Mouse (Mus musculus): Measurements from ENCODE around the gene 3110001I22Rik. TPM values are rescaled to one million over a fixed set of nuclear protein-coding genes. Genes with fewer than 3 reads are reported as not detected.
"Not testable (repeated sequence)": the region's sequence is repeated elsewhere in the genome, so short reads cannot be mapped to it uniquely, and the experiment has no call there.

Gene 3110001I22Rik
- polyA plus RNA-seq, 1 experiment from 2014 or later = 8.9 TPM

GRCm38 (mm10) chr16:13670896-13671295 lies 833 bp upstream of the 3110001I22Rik start:
- H3K27me3 ChIP-seq; H3K9ac ChIP-seq; ATAC-seq (ENCODE audit: low FRiP score); H3K36me3 ChIP-seq; H3K27ac ChIP-seq; H3K9me3 ChIP-seq: not testable (repeated sequence)
- Histone ChIP-seq H3K4me3 (peak overlapping the region; percentile 94), H3K4me2 (peak overlapping the region; percentile 58), H3K4me1 (replicated peaks) (peaks cover 30% of the 10 kb centered on the region)
- 78% methylated on average over 5 of the region's 5 CpGs for WGBS

- Histone ChIP-seq H3K9ac (peak overlapping the region; percentile 96), H3K36me3 (peaks cover 9% of the 10 kb centered on the region), H3K27ac (peak overlapping the region; percentile 89), H3K9me3 (no peaks in the 10 kb centered on the region), H3K4me2 (peak overlapping the region; percentile 83), H3K27me3 (no peaks in the 10 kb centered on the region), H3K4me1 (replicated peaks) (peaks cover 23% of the 10 kb centered on the region), H3K4me3 (peak overlapping the region; percentile 94)
- WGBS = 2% methylated on average over 20 of the region's 20 CpGs
- ATAC-seq (ENCODE audit: low FRiP score) = peak; percentile 2
These were observed 713 bp downstream of the 3110001I22Rik start for GRCm38 (mm10) chr16:13672386-13672898.

DNA sequence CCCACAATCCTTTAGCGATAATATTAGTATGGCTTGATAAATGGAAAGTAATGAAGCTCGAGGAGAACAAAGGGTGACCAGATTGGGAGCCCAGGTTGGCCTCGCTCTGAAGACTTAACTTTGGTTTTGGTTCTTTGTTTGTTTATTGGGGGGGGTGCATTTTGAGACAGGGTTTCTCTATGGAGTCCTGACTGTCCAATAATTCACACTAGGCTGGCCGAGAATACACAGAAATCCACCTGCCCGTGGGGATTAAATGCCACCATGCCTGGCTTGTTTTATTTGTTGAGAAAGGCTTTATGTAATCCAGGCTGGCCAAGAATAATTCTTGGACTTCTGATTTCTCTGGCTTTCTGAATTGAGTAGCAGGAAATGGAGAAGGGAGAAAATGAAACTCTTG lies 1.4 kb downstream of the 3110001I22Rik start:
- WGBS = 79% methylated on average over 5 of the region's 5 CpGs
- Histone ChIP-seq H3K27ac (no peak overlapping the region), H3K9me3 (no peaks in the 10 kb centered on the region), H3K9ac (no peak overlapping the region), H3K27me3 (no peaks in the 10 kb centered on the region), H3K36me3 (peaks cover 15% of the 10 kb centered on the region), H3K4me2 (peak overlapping the region; percentile 83), H3K4me3 (peak overlapping the region; percentile 94), H3K4me1 (replicated peaks) (peaks cover 22% of the 10 kb centered on the region)
- no peak for ATAC-seq (ENCODE audit: low FRiP score)

GRCm38 (mm10) chr16:13674511-13674910 lies 2.8 kb downstream of the 3110001I22Rik start:
- 93% methylated on average over 3 of the region's 3 CpGs for WGBS
- peaks cover 22% of the 10 kb centered on the region for H3K36me3 ChIP-seq
- no peak overlapping the region for H3K4me3 ChIP-seq
- H3K4me2 ChIP-seq = no peak overlapping the region
- no peaks in the 10 kb centered on the region for H3K27me3 ChIP-seq
- peaks cover 18% of the 10 kb centered on the region for H3K4me1 ChIP-seq (replicated peaks)
- ATAC-seq (ENCODE audit: low FRiP score) = no peak
- no peak overlapping the region for H3K27ac ChIP-seq
- H3K9me3 ChIP-seq = no peaks in the 10 kb centered on the region
- no peak overlapping the region for H3K9ac ChIP-seq

DNA sequence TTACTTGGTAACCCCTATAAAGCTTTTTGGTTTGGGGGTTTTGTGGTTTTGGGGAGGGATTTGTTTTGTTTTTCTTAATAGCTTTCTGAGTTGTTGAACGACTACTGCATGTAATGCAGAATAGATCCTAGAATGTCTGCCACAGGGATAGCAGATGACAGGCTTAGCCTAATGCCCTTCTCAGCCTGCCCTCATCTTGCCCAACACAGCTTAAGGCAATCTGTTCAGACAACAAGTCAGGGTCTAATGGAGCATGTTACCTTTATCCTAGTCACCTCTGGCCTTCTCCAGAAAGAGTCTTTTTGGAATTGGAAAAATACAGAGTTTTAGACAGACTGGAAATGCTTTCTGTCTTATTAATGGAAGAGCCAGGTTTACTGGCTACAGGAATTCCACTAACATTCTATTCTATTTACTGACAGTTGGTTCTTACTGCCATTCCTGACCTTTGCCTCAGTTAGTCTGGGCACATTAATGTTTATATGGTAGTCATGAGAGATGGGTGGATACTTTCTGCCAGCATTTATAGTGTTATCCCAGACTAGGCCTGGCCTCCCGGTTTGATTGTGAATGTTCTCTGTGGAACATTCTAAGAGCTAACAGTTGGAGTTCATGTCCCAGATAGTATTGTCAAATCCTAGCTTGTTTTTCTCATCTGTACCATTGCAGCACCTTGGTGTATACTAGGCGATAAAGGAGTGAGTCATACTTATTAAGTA lies 7.0 kb downstream of the 3110001I22Rik start:
- Histone ChIP-seq H3K9me3 (no peaks in the 10 kb centered on the region), H3K27me3 (no peaks in the 10 kb centered on the region), H3K9ac (no peak overlapping the region), H3K4me1 (replicated peaks) (no peaks in the 10 kb centered on the region), H3K4me3 (no peak overlapping the region), H3K27ac (no peak overlapping the region), H3K36me3 (peaks cover 31% of the 10 kb centered on the region), H3K4me2 (no peak overlapping the region)
- WGBS = 92% methylated on average over 3 of the region's 3 CpGs
- no peak for ATAC-seq (ENCODE audit: low FRiP score)

- Histone ChIP-seq H3K9me3 (no peaks in the 10 kb centered on the region), H3K36me3 (peaks cover 89% of the 10 kb centered on the region), H3K27ac (no peak overlapping the region), H3K4me2 (no peak overlapping the region), H3K27me3 (no peaks in the 10 kb centered on the region), H3K9ac (no peak overlapping the region), H3K4me1 (replicated peaks) (no peaks in the 10 kb centered on the region), H3K4me3 (no peak overlapping the region)
- 93% methylated on average over 7 of the region's 7 CpGs for WGBS
- ATAC-seq (ENCODE audit: low FRiP score) = no peak
These were observed 27.3 kb downstream of the 3110001I22Rik start for GRCm38 (mm10) chr16:13698998-13699397.

- Histone ChIP-seq H3K4me1 (replicated peaks) (no peaks in the 10 kb centered on the region), H3K27ac (no peak overlapping the region), H3K36me3 (peaks cover 79% of the 10 kb centered on the region), H3K4me3 (no peak overlapping the region), H3K4me2 (no peak overlapping the region), H3K9me3 (no peaks in the 10 kb centered on the region), H3K27me3 (no peaks in the 10 kb centered on the region), H3K9ac (no peak overlapping the region)
- ATAC-seq (ENCODE audit: low FRiP score) = no peak
- 97% methylated on average over 7 of the region's 7 CpGs for WGBS
These were observed 30.5 kb downstream of the 3110001I22Rik start for GRCm38 (mm10) chr16:13702184-13702583.

- Histone ChIP-seq H3K4me3 (no peak overlapping the region), H3K27me3 (no peaks in the 10 kb centered on the region), H3K36me3 (peaks cover 63% of the 10 kb centered on the region), H3K27ac (no peak overlapping the region), H3K9ac (no peak overlapping the region), H3K4me2 (no peak overlapping the region), H3K4me1 (replicated peaks) (no peaks in the 10 kb centered on the region), H3K9me3 (no peaks in the 10 kb centered on the region)
- WGBS = 96% methylated on average over 10 of the region's 10 CpGs
- ATAC-seq (ENCODE audit: low FRiP score) = no peak
These were observed 32.9 kb downstream of the 3110001I22Rik start for GRCm38 (mm10) chr16:13704676-13705075.

DNA sequence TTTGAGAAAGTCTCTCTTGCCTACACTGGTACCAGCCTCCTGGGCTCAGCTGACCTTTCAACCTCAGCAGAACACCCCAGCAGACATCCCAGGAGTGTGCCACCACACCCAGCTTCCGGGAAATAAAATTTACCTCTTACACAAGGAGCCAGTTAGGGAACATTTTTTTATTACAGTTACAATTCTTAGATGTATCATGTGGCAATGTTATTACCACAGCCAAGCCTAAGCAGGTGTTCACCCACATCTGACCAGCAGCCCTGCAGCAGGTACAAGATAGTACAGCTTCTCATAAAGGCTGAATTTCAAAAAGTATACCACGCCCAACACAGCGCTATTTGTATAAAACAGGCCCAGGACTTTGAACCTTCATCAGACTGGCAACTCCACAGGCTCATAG lies 43.2 kb downstream of the 3110001I22Rik start:
- Histone ChIP-seq H3K27me3 (no peaks in the 10 kb centered on the region), H3K4me3 (no peak overlapping the region), H3K4me2 (no peak overlapping the region), H3K27ac (no peak overlapping the region), H3K4me1 (replicated peaks) (no peaks in the 10 kb centered on the region), H3K9me3 (no peaks in the 10 kb centered on the region), H3K36me3 (no peaks in the 10 kb centered on the region), H3K9ac (no peak overlapping the region)
- no peak for ATAC-seq (ENCODE audit: low FRiP score)
- WGBS = 91% methylated on average over 3 of the region's 3 CpGs

DNA sequence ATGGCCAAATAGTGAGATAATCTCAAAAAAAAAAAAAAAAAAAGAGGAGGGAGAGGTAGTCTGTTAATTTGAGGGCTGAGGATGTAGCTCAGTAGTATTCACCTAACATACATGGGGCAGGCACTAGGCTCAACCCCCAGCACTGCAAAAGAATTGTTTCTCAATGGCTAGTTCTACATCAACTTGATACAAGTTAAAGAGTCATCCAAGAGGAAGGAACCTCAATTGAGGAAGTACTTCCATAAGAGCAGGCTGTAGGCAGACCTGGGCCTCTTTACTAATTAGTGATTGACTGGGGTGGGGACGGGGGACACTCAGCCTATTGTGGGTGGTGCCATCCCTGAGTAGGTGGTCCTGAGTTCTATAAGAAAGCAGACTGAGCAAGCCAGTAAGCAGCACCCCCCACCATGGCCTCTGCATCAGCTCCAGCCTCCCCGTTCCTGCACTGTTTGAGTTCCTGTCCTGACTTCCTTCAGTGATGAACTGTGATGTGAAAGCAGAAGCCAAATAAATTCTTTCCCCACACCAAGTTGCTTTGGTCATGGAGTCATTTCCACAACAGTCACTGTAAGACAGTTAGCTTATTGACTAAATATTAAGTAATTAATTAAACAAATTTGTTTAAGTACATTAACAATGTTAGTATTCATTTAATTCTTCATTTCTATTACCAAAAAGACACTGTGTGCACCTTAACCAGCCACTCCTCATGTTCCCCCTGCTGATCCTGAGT lies 45.3 kb downstream of the 3110001I22Rik start:
- 97% methylated on average over 2 of the region's 2 CpGs for WGBS
- Histone ChIP-seq H3K27me3 (no peaks in the 10 kb centered on the region), H3K36me3 (no peaks in the 10 kb centered on the region), H3K9ac (no peak overlapping the region), H3K4me1 (replicated peaks) (no peaks in the 10 kb centered on the region), H3K27ac (no peak overlapping the region), H3K4me3 (no peak overlapping the region), H3K4me2 (no peak overlapping the region), H3K9me3 (no peaks in the 10 kb centered on the region)
- no peak for ATAC-seq (ENCODE audit: low FRiP score)

DNA sequence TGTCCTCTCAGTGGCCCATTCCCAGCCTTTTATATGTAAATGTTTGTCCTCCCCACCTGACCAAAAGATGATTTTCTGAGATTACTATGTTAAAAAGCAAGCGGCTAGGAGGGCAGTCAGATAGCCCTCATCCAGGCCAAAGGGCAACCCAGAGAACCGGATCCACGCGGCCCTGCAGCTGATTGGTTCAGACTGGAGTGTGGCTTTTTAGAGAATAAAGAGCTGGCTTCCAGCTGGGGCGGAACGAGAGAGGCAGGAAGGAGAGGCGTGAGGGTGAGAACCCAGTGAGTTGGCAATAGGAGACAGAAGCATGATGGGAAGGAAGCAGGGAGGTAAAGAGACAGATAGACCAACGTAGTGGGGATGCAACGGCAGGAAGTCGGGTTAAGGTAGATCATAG lies 51.2 kb downstream of the 3110001I22Rik start:
- Histone ChIP-seq H3K9ac (no peak overlapping the region), H3K27me3 (no peaks in the 10 kb centered on the region), H3K4me3 (no peak overlapping the region), H3K4me2 (no peak overlapping the region), H3K9me3 (no peaks in the 10 kb centered on the region), H3K36me3 (no peaks in the 10 kb centered on the region), H3K4me1 (replicated peaks) (no peaks in the 10 kb centered on the region), H3K27ac (no peak overlapping the region)
- 37% methylated on average over 10 of the region's 10 CpGs for WGBS
- ATAC-seq (ENCODE audit: low FRiP score) = no peak

DNA sequence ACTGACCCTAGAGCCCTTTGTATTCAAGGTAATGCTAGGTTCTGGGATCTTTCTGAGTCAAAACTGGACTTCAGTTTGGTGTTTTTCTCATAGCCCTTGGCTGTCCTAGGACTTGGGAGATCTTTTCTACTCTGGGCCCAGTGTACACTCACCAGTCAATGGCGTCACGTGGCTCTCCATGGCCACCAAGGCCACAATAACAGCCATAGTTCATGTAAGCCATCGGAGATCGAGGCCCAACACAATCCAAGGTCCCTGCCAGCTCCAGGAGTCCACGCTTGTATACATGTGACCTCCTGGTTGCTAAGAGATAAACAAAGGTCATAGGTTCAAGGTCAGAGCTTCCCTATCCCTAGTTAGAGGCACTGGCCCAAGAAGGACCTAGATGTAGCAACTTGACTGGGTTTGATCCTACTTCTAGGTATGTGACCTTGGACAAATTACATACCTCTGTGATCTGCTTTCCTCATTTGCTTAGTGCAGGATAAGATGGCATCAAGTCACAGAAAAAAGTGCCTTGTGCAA lies 56.1 kb downstream of the 3110001I22Rik start:
- Histone ChIP-seq H3K4me2 (no peak overlapping the region), H3K36me3 (no peaks in the 10 kb centered on the region), H3K27me3 (peaks cover 8% of the 10 kb centered on the region), H3K4me3 (no peak overlapping the region), H3K9ac (no peak overlapping the region), H3K27ac (no peak overlapping the region), H3K9me3 (no peaks in the 10 kb centered on the region), H3K4me1 (replicated peaks) (peaks cover 5% of the 10 kb centered on the region)
- WGBS = 88% methylated on average over 5 of the region's 5 CpGs
- no peak for ATAC-seq (ENCODE audit: low FRiP score)

Measured in hindbrain, embryonic 13.5 days (tissue).